Mouse (Mus musculus) hindbrain, embryonic 16.5 days (tissue): ENCODE data around the gene Rnf166. TPM values are rescaled to one million over a fixed set of nuclear protein-coding genes. Genes with fewer than 3 reads are reported as not detected.
A peak's percentile ranks its signal among the peaks of the same experiment; 100 is the strongest.

Source experiments
- ATAC-seq: fragments of 200-750 bp; cut with Nextera tagmentation; 2 replicates; pipeline ENCODE4 v1.8.0; 2017; ENCODE audit warnings: moderate TSS enrichment, moderate library complexity
- H3K27ac ChIP-seq: fragments of 300-500 bp; sonication (generic); 2 replicates; pipeline ENCODE4 v1.5.1; 2014; ENCODE audit warnings: low read depth, mild to moderate bottlenecking, control low read depth, low read length, moderate library complexity
- H3K27me3 ChIP-seq: fragments of 300-500 bp; sonication (generic); replicated peaks from 2 replicates; pipeline ENCODE4 v1.6.1; 2014; ENCODE audit warnings: low read length; ENCODE audit not compliant: control insufficient read depth, insufficient read depth
- H3K36me3 ChIP-seq: fragments of 300-500 bp; sonication (generic); 2 replicates; pipeline ENCODE4 v1.6.1; 2014; ENCODE audit warnings: mild to moderate bottlenecking, low read length, moderate library complexity, mixed read lengths; ENCODE audit not compliant: control insufficient read depth, insufficient read depth
- H3K4me1 ChIP-seq: fragments of 300-500 bp; sonication (generic); 2 replicates; pipeline ENCODE4 v1.6.1; 2014; ENCODE audit warnings: low read depth, low read length; ENCODE audit not compliant: control insufficient read depth, insufficient read depth
- H3K4me2 ChIP-seq: fragments of 300-500 bp; sonication (generic); 2 replicates; pipeline ENCODE4 v1.6.1; 2014; ENCODE audit warnings: mild to moderate bottlenecking, low read length, control low read depth, moderate library complexity
- H3K4me3 ChIP-seq: fragments of 300-500 bp; sonication (generic); 2 replicates; pipeline ENCODE4 v1.5.1; 2014; ENCODE audit warnings: mild to moderate bottlenecking, low read length, control low read depth, moderate library complexity
- H3K9ac ChIP-seq: fragments of 300-500 bp; sonication (generic); 2 replicates; pipeline ENCODE4 v1.6.1; 2014; ENCODE audit warnings: low read depth, mild to moderate bottlenecking, control low read depth, low read length, moderate library complexity
- H3K9me3 ChIP-seq: fragments of 300-500 bp; sonication (generic); 2 replicates; pipeline ENCODE4 v1.6.1; 2014; ENCODE audit warnings: mild to moderate bottlenecking, low read length, moderate library complexity; ENCODE audit not compliant: control insufficient read depth
- WGBS: fragments of 180-500 bp; shearing (Covaris S2); extraction: QIAGEN DNeasy Blood & Tissue Kit; methylation state at CpG from one replicate; pipeline ENCODE4 v1.1.7; 2014; 5-methylcytosine and 5-hydroxymethylcytosine counted together
- polyA plus RNA-seq: library from polyadenylated mRNA; unstranded; fragments of >200 nt; fragmentation: Nextera tagmentation; extraction: Ambion mirVana; gene quantifications from 2 replicates; pipeline ENCODE4 v1.2.1, GENCODE M21; 2015

Rnf166 gene
- polyA plus RNA-seq, 1 experiment from 2014 or later: 30.9 TPM

DNA sequence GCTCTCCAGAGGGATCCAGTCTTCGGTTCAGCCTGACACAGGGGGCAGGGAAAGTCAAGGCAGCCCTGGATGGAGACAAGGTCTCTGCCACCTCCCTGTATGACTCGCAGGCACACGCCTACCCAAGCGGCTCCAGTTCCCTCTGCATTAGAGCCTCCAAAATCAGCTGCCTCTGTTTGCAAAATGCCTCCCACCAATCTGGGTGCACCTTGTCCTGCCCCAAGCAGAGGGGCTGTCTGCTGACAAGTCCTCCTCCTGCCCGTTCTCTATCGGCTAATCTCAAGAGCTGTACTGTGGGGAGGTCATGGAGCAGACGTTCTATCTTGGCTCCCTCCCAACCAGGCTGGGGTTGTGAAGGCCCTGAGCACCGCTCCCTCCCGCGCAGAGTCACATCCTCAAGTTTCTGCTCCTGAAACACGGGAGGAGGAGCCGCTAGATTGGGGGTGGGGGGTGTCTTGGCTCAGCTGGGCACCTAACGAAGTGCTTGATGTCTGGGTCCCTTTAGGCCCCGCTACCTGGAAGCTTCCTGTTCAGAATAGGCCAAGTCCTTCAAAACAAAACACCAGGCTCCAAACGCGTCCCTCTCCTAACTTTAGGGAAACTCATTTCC is 808 bp downstream of the Rnf166 start:
- peak overlapping the region; percentile 99 for H3K4me3 ChIP-seq
- peaks cover 24% of the 10 kb centered on the region for H3K4me1 ChIP-seq
- peaks cover 19% of the 10 kb centered on the region for H3K36me3 ChIP-seq
- H3K4me2 ChIP-seq: peak overlapping the region; percentile 98
- 14% methylated on average over 16 of the region's 16 CpGs for WGBS
- peak overlapping the region; percentile 87 for H3K27ac ChIP-seq
- no peak for ATAC-seq
- H3K9ac ChIP-seq: peak overlapping the region; percentile 94
- no peaks in the 10 kb centered on the region for H3K9me3 ChIP-seq
- H3K27me3 ChIP-seq: no peaks in the 10 kb centered on the region

DNA sequence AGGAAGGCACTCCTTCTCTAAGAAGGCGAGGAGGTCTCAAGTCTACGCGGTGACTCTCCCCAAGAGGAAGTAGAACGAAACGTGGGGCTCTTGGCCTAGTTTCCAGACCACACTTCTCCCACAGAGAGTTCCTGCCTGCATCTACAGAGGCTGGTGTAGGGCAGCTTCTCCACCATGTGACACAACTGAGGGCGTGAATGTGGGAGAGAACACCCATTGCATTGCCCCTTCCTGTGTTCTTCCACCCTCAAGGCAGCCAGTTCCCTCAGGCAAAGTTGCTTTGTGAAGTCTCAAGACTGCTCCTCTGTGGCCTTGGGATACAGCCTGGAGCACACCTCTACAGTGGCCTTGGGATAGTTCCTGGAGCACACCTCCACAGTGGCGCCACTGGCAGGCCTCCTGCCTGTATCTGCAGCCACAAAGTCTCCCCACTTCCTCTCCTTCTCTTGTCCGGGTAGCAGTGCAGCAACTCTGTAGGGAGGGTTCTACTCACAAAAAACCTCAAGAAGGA is 1.9 kb downstream of the Rnf166 start:
- Histone ChIP-seq H3K27me3 (no peaks in the 10 kb centered on the region), H3K4me3 (no peak overlapping the region), H3K36me3 (peaks cover 10% of the 10 kb centered on the region), H3K27ac (no peak overlapping the region), H3K4me2 (no peak overlapping the region), H3K4me1 (peaks cover 24% of the 10 kb centered on the region), H3K9me3 (no peaks in the 10 kb centered on the region), H3K9ac (no peak overlapping the region)
- WGBS: 95% methylated on average over 8 of the region's 8 CpGs
- ATAC-seq: no peak

DNA sequence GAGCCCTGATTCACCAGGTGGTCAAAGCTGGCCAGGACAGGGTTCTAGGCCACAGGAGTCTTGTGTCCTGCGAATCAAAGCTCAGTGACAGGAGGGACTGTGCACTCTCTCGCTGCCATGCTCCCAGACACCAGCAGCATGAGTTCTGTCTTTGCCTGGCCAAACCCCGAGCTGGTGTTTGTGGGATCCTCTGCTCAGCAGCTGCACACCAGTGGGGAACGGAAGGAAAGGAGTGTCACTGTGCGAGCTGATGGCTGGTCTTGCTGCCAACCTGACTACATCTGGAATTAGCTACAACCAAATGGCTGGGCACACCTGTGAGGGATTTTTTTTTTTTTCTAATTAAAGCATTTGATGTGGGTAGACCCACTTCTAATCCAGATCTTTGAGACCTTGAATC is 5.2 kb downstream of the Rnf166 start:
- Histone ChIP-seq H3K4me3 (no peak overlapping the region), H3K4me2 (no peak overlapping the region), H3K36me3 (peaks cover 20% of the 10 kb centered on the region), H3K27ac (no peak overlapping the region), H3K9me3 (no peaks in the 10 kb centered on the region), H3K27me3 (no peaks in the 10 kb centered on the region), H3K4me1 (peaks cover 13% of the 10 kb centered on the region), H3K9ac (no peak overlapping the region)
- 86% methylated on average over 5 of the region's 5 CpGs for WGBS
- ATAC-seq: no peak

DNA sequence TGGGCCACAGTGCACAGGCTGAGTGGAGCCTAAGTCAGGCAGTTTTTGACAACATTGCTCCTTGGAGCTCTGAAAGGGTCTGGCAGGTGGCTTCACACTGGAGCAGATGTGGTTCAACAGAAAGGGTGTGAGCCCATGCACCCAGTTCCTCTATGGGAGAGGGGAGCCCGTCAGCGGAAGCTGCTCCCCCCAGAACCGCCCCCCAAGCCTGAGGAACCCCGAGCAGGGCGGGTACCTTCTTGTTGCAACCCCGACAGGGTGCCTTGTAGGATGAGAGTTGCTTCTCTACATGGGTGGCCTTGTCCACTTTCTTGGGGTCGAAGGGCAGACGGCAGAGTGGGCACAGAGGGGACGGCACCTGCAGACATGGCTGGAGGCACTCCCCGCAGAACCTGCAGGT is 5.9 kb downstream of the Rnf166 start:
- 84% methylated on average over 9 of the region's 10 CpGs for WGBS
- Histone ChIP-seq H3K4me2 (no peak overlapping the region), H3K9me3 (no peaks in the 10 kb centered on the region), H3K27ac (no peak overlapping the region), H3K36me3 (peaks cover 20% of the 10 kb centered on the region), H3K4me3 (no peak overlapping the region), H3K4me1 (peaks cover 11% of the 10 kb centered on the region), H3K9ac (no peak overlapping the region), H3K27me3 (no peaks in the 10 kb centered on the region)
- ATAC-seq: no peak

DNA sequence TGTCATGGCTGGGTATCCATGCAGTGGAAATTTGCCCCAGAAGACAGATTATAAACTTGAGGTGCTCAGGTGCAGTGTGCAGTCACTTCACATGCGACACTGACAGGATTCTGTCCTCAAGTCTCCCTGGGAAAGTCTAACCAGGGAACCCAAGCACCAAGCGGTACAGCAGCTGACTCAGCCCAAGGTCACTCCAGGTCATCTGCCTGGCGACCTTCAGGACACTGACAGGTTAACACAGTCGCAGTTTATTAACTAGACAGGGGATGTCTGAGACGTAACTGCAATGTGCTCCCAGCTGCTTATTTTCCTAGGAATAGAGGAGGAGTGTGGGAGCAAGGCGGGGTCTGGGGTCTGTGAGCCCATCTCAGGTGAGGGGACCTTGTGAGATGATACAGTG is 6.5 kb downstream of the Rnf166 start:
- peaks cover 20% of the 10 kb centered on the region for H3K36me3 ChIP-seq
- no peak for ATAC-seq
- WGBS: 82% methylated on average over 6 of the region's 6 CpGs
- no peaks in the 10 kb centered on the region for H3K27me3 ChIP-seq
- H3K27ac ChIP-seq: no peak overlapping the region
- H3K9me3 ChIP-seq: no peaks in the 10 kb centered on the region
- no peak overlapping the region for H3K9ac ChIP-seq
- peaks cover 5% of the 10 kb centered on the region for H3K4me1 ChIP-seq
- no peak overlapping the region for H3K4me3 ChIP-seq
- no peak overlapping the region for H3K4me2 ChIP-seq

DNA sequence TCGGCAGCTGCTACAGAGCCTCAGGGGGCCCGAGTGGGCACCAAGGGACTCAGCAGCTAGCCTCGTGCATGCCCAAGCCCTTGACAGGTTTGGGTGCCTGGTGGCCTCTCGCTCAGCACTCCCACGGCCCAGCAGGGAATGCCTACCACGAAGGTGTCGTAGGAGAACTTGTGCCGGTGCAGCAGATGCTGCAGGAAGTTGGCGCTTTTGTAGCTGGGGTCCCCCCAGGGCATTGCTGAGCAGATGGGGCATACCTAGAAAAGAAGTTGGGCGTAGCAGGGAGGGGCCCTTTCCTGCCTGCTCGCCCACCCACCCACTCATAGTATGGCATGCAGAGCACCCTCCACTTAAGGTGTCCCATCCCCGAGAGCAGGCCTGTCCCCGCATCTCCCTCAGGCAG is 8.0 kb downstream of the Rnf166 start:
- H3K9ac ChIP-seq: no peak overlapping the region
- H3K27ac ChIP-seq: no peak overlapping the region
- no peaks in the 10 kb centered on the region for H3K4me1 ChIP-seq
- no peak overlapping the region for H3K4me2 ChIP-seq
- H3K4me3 ChIP-seq: no peak overlapping the region
- H3K27me3 ChIP-seq: peaks cover 5% of the 10 kb centered on the region; the same call in 1 of the 2 replicates
- 88% methylated on average over 13 of the region's 13 CpGs for WGBS
- ATAC-seq: no peak
- peaks cover 18% of the 10 kb centered on the region for H3K36me3 ChIP-seq
- no peaks in the 10 kb centered on the region for H3K9me3 ChIP-seq

DNA sequence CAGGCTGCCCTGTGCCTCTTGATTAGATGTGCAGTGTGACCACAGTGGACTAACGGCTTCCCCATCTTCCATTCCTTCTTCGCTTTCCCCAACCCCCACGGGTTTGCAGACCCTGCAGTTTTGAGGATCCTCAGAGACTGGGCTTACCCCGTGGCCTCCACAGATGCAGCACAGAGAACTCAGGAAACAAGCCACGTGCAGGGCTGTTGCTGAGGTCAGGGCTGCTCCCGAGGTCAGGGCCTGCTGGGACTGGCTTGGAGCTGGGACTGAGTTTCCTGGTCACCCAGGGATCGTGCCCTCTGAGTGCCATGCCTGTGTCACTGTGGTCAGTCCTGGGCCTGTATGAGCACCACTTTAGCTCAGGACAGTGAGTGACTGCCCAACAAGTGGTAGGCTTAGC is 10.9 kb downstream of the Rnf166 start:
- Histone ChIP-seq H3K36me3 (peaks cover 15% of the 10 kb centered on the region), H3K9me3 (no peaks in the 10 kb centered on the region), H3K27ac (no peak overlapping the region), H3K4me2 (no peak overlapping the region), H3K27me3 (peaks cover 16% of the 10 kb centered on the region), H3K4me1 (peaks cover 8% of the 10 kb centered on the region), H3K9ac (no peak overlapping the region), H3K4me3 (no peak overlapping the region)
- WGBS: 74% methylated on average over 7 of the region's 7 CpGs
- no peak for ATAC-seq

DNA sequence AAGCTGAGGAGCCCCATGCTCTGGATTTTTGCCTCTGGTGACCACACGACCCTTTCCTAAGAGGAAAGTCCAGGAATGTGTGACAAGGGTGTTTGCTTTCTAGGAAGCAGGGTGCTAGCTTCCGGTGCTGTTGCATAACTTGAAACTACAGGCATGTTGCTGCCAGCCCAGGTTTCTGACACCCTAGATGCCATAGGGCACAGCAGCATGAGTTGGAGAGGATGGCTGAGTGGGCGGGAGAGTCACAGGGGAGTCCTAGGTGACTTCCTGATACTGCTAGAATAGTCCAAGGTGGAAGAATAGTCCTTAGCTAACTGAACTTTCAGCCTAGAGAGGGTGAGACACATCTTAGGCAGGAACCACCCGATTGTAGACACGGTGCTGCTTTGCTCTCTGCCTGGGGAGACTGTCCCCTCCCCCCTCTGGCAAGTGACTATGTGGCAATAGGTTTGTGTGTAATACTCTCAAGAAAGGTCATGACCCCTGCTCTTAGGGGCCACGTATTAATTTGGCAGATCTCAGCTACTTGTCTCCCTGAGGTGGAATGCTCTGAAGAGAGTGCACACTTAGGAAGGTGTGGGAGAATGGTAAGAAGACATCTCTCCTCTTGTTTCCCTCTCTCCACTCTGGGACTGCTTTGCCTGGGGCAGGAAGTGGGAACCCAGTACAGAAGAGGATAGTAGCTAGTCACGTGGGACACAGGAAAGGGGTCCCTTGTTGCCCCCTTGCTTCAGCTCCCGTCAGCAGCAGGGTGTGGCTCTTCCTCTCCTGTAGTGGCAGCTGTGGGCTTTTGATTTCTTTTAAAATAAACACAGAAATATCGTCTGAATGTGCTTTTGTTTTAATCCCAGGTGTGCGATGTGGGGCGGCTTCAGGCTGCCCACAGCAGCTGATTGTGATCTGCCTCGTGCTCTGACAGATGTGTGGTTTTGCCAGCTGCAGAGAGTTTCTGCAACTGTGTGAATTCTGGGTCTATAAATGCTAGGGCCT is 11.9 kb downstream of the Rnf166 start:
- H3K4me3 ChIP-seq: no peak overlapping the region
- H3K27me3 ChIP-seq: peaks cover 25% of the 10 kb centered on the region
- H3K36me3 ChIP-seq: peaks cover 15% of the 10 kb centered on the region
- 80% methylated on average over 12 of the region's 12 CpGs for WGBS
- H3K9ac ChIP-seq: no peak overlapping the region
- H3K4me2 ChIP-seq: no peak overlapping the region
- ATAC-seq: no peak
- no peak overlapping the region for H3K27ac ChIP-seq
- peaks cover 8% of the 10 kb centered on the region for H3K4me1 ChIP-seq
- no peaks in the 10 kb centered on the region for H3K9me3 ChIP-seq

DNA sequence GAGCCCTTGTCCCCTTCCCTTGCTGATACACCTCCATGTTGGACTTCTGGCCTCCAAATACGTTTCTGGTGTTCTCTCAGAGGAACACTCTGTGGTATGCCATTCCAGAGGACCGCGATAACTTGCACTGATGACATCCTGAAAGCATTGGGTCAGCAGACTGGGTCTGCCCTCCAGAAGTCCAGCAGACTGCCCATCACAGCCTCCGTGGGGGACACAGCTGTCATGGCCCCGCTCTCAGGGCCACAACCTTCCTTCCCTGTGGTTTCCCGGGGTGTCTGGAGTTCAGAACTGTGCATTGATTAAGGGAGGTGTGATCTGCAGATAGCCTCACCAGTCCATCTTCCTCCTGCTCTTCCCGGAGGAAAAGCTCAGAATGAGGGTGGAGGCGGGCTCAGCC is 13.4 kb downstream of the Rnf166 start:
- Histone ChIP-seq H3K4me2 (no peak overlapping the region), H3K9ac (no peak overlapping the region), H3K9me3 (no peaks in the 10 kb centered on the region), H3K4me3 (no peak overlapping the region), H3K27ac (no peak overlapping the region), H3K27me3 (peaks cover 27% of the 10 kb centered on the region), H3K36me3 (peaks cover 7% of the 10 kb centered on the region), H3K4me1 (peaks cover 8% of the 10 kb centered on the region)
- WGBS: 60% methylated on average over 8 of the region's 8 CpGs
- no peak for ATAC-seq
